Mouse (Mus musculus): ENCODE measurements around the gene Cct4. TPM values are rescaled to one million over a fixed set of nuclear protein-coding genes. Genes with fewer than 3 reads are reported as not detected.

Gene Cct4
- 287 and 336 TPM in 2 replicates for polyA plus RNA-seq (2014; fragmentation: Nextera tagmentation; extraction: Ambion mirVana)

DNA sequence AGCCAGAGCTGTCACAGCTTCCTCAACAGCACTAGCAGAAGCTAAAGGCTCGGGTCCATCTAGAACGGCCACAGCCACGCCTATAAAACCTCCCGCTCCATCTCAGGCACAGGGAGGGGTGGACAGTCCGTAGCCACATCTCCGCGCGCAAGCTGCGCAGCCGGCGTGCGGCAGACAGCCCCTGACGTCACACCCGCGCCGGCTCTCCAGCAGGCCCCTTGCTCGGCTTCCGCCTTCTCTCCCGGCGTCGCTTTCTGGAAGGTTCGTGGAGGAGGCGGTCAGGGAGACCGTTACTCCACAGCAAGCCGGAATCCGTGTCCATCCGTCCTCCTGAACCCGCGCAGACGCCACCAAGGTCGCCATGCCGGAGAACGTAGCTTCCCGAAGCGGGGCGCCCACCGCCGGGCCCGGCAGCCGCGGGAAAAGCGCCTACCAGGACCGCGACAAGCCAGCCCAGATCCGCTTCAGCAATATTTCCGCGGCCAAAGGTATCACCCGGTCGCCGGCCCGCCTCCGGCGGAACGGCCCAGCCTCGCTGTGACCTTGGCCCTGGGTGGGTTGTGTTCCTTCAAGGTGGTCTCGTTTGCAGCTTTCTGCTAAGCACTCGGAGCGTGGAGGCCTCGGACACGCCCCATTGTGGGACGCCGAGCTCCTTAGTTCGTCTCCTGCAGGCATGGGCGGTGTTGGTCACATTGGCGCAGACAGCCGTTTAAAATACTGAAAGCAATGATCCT lies at the start of gene Cct4:
TSS of gene Cct4 (plus strand) at position 127 of the 734 bp plus-strand sequence.
- H3K36me3 ChIP-seq (ENCODE audit: control insufficient read depth, insufficient read depth, low read length): peaks cover 23% of the 10 kb centered on the region
- H3K9me3 ChIP-seq (ENCODE audit: control insufficient read depth, low read length): no peaks in the 10 kb centered on the region
- H3K27me3 ChIP-seq (ENCODE audit: control insufficient read depth, insufficient read depth, low read length): no peaks in the 10 kb centered on the region
- H3K4me2 ChIP-seq (ENCODE audit: low read length): peak within 1 kb of the TSS; percentile 98
- H3K27ac ChIP-seq (replicated peaks; ENCODE audit: low read depth, low read length): peak within 1 kb of the TSS; percentile 89
- peak within 1 kb of the TSS; percentile 79 for H3K4me3 ChIP-seq (replicated peaks; ENCODE audit: low read depth, low read length)
- H3K4me1 ChIP-seq (ENCODE audit: control insufficient read depth, insufficient read depth, low read length): peaks cover 14% of the 10 kb centered on the region
- peak; percentile 96 for DNase-seq
- peak; percentile 99 for ATAC-seq (ENCODE audit: low FRiP score, low TSS enrichment)
- H3K9ac ChIP-seq (replicated peaks; ENCODE audit: low read length): peak within 1 kb of the TSS; percentile 78
- under 1% methylated on average over 66 of the region's 66 CpGs for WGBS

DNA sequence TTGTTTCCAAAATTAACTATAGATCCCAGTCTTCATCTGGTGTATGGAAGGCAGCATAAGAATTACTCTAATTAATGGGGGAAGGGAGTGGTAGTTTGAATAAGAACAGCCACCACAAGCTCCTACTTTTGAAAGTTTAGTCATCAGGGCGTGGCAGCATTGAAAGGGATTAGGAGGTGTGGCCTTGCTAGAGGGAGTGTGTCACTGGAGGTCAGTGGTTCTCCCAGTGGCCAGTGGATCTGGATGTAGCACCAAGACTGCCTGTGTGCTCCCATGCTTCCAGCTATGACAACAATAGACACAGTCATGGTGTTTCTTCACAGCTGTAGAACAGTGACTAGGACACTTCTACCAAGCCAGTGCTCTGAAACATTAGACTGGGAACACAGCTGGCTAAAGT lies 41.2 kb upstream of the Cct4 start:
- H3K27me3 ChIP-seq (ENCODE audit: control insufficient read depth, insufficient read depth, low read length): no peaks in the 10 kb centered on the region
- DNase-seq (no peak), ATAC-seq (ENCODE audit: low FRiP score, low TSS enrichment) (no peak)
- H3K9me3 ChIP-seq (ENCODE audit: control insufficient read depth, low read length): no peaks in the 10 kb centered on the region
- no peaks in the 10 kb centered on the region for H3K4me1 ChIP-seq (ENCODE audit: control insufficient read depth, insufficient read depth, low read length)
- no peak overlapping the region for H3K27ac ChIP-seq (replicated peaks; ENCODE audit: low read depth, low read length)
- no peak overlapping the region for H3K4me3 ChIP-seq (replicated peaks; ENCODE audit: low read depth, low read length)
- 76% methylated on average over 1 of the region's 1 CpGs for WGBS
- no peaks in the 10 kb centered on the region for H3K36me3 ChIP-seq (ENCODE audit: control insufficient read depth, insufficient read depth, low read length)
- no peak overlapping the region for H3K4me2 ChIP-seq (ENCODE audit: low read length)
- H3K9ac ChIP-seq (replicated peaks; ENCODE audit: low read length): no peak overlapping the region

DNA sequence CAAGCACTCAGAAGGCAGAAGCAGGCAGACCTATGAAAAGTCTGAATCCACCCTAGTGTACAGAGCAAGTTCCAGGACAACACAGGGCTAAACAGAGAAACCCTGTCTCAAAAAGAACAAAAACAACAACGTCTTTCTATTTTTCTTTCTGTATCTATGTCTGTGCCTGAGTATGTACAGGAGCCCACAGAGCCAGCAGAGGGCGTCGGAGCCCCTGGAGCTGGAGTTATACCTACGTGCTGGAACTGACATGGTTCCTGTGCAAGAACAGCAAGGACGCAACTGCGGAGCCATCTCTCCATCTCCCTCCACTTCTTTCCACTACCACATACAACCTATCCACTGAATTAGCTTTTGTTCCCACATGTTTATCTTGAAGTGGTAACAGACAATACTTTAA lies 40.2 kb upstream of the Cct4 start:
- 93% methylated on average over 6 of the region's 6 CpGs for WGBS
- Histone ChIP-seq H3K4me2 (ENCODE audit: low read length) (no peak overlapping the region), H3K9me3 (ENCODE audit: control insufficient read depth, low read length) (no peaks in the 10 kb centered on the region), H3K4me3 (replicated peaks; ENCODE audit: low read depth, low read length) (no peak overlapping the region), H3K27me3 (ENCODE audit: control insufficient read depth, insufficient read depth, low read length) (no peaks in the 10 kb centered on the region), H3K9ac (replicated peaks; ENCODE audit: low read length) (no peak overlapping the region), H3K36me3 (ENCODE audit: control insufficient read depth, insufficient read depth, low read length) (peaks cover under 1% of the 10 kb centered on the region; the same call in 1 of the 2 replicates), H3K27ac (replicated peaks; ENCODE audit: low read depth, low read length) (no peak overlapping the region), H3K4me1 (ENCODE audit: control insufficient read depth, insufficient read depth, low read length) (no peaks in the 10 kb centered on the region)
- no peak for ATAC-seq (ENCODE audit: low FRiP score, low TSS enrichment)
- DNase-seq: no peak

DNA sequence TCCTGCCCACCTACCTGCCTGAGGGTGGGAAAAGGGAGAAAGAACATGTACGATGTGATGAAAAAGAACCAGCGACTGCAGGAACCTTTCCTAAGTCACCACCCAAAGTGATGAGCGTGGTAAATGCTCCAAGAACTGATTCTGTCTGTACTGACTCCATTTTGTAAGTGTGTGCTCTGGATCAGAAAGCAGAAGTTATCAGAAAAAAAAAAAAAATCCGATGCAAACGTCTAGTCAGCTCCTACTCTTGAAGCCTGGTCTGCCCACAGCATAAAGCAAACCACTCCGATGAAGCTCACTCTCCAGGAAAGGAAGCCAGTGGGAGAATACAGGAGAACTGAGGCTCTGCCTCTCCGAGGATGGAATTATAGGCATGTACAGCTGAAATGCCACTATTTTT lies 37.7 kb upstream of the Cct4 start:
- WGBS: 95% methylated on average over 7 of the region's 7 CpGs
- H3K4me3 ChIP-seq (replicated peaks; ENCODE audit: low read depth, low read length): no peak overlapping the region
- no peak for DNase-seq
- H3K36me3 ChIP-seq (ENCODE audit: control insufficient read depth, insufficient read depth, low read length): peaks cover 3% of the 10 kb centered on the region; the same call in 1 of the 2 replicates
- ATAC-seq (ENCODE audit: low FRiP score, low TSS enrichment): no peak
- H3K4me2 ChIP-seq (ENCODE audit: low read length): no peak overlapping the region
- no peak overlapping the region for H3K27ac ChIP-seq (replicated peaks; ENCODE audit: low read depth, low read length)
- no peaks in the 10 kb centered on the region for H3K4me1 ChIP-seq (ENCODE audit: control insufficient read depth, insufficient read depth, low read length)
- H3K9me3 ChIP-seq (ENCODE audit: control insufficient read depth, low read length): no peaks in the 10 kb centered on the region
- no peak overlapping the region for H3K9ac ChIP-seq (replicated peaks; ENCODE audit: low read length)
- H3K27me3 ChIP-seq (ENCODE audit: control insufficient read depth, insufficient read depth, low read length): no peaks in the 10 kb centered on the region

DNA sequence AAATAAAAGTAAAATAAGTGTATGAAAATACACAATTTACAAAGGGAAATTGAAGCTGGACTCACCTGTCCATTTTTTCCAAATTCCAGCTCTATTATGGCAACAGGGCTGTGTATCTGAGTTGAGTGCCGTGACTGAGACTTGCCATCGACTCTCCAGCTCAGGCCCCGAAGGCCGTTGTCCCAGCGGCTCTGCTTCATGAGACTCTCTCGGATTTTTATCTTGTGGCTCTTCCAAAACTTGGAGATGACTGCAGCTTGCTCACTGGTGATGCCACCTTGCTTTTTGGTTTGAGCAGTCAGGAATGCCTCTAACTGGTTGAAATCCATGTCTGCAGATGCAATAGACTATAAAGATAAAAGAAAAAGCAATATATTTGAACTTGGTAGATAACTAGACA lies 34.0 kb upstream of the Cct4 start:
- H3K9ac ChIP-seq (replicated peaks; ENCODE audit: low read length): no peak overlapping the region
- ATAC-seq (ENCODE audit: low FRiP score, low TSS enrichment) (no peak), DNase-seq (no peak)
- no peaks in the 10 kb centered on the region for H3K27me3 ChIP-seq (ENCODE audit: control insufficient read depth, insufficient read depth, low read length)
- H3K27ac ChIP-seq (replicated peaks; ENCODE audit: low read depth, low read length): no peak overlapping the region
- no peaks in the 10 kb centered on the region for H3K4me1 ChIP-seq (ENCODE audit: control insufficient read depth, insufficient read depth, low read length)
- H3K36me3 ChIP-seq (ENCODE audit: control insufficient read depth, insufficient read depth, low read length): peaks cover 3% of the 10 kb centered on the region; the same call in 1 of the 2 replicates
- WGBS: 94% methylated on average over 6 of the region's 6 CpGs
- H3K4me2 ChIP-seq (ENCODE audit: low read length): no peak overlapping the region
- H3K4me3 ChIP-seq (replicated peaks; ENCODE audit: low read depth, low read length): no peak overlapping the region
- no peaks in the 10 kb centered on the region for H3K9me3 ChIP-seq (ENCODE audit: control insufficient read depth, low read length)

DNA sequence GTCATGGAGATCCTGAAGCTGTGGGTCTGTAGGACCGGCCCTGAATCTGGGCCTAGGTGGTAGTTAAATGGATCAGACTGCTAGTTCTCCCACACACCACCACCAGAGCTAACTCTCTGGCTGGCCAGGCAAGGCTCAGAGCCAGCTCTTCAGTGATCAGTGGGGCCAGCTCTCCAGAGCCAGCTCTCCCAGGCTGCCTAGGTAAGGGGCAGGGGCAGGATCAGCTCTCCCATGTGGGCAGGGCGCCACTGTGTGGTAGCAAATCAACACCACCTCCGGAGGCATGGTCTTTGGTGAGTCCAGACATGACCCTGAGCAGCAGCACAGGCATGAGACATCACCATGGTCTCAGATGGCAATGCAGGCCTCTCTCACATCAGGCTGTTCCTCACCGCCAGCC lies 33.5 kb upstream of the Cct4 start:
- 76% methylated on average over 4 of the region's 4 CpGs for WGBS
- H3K4me2 ChIP-seq (ENCODE audit: low read length): no peak overlapping the region
- H3K27me3 ChIP-seq (ENCODE audit: control insufficient read depth, insufficient read depth, low read length): no peaks in the 10 kb centered on the region

DNA sequence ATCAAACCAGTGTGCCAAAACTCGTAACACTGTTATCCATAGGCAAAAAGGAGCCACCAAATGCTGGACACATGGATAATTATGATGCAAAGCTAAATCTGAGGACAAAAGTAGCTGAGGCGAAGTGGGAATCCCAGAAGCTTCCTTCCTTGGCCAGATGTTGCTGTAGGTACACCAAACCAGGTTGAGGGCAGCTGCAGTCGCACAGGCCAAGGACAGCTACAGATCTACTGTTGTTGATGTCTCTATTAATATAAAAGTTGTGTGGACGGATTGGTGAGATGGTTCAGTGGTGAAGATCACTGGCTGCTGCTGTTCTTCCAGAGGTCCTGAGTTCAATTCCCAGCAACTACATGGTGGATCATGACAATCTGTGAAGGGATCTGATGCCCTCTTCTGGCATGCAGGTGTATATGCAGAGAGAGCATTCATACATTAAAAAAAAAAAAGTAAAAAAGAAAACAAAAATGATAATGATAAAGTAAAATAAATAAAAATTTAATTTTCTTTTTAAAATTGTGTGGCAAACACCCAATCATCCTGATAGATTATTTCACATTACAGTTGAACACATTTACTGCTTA lies 32.4 kb upstream of the Cct4 start:
- Histone ChIP-seq H3K4me2 (ENCODE audit: low read length) (no peak overlapping the region), H3K27me3 (ENCODE audit: control insufficient read depth, insufficient read depth, low read length) (no peaks in the 10 kb centered on the region), H3K9me3 (ENCODE audit: control insufficient read depth, low read length) (no peaks in the 10 kb centered on the region), H3K4me1 (ENCODE audit: control insufficient read depth, insufficient read depth, low read length) (no peaks in the 10 kb centered on the region), H3K36me3 (ENCODE audit: control insufficient read depth, insufficient read depth, low read length) (peaks cover 3% of the 10 kb centered on the region; the same call in 1 of the 2 replicates), H3K9ac (replicated peaks; ENCODE audit: low read length) (no peak overlapping the region), H3K4me3 (replicated peaks; ENCODE audit: low read depth, low read length) (no peak overlapping the region), H3K27ac (replicated peaks; ENCODE audit: low read depth, low read length) (no peak overlapping the region)
- ATAC-seq (ENCODE audit: low FRiP score, low TSS enrichment): no peak
- 91% methylated on average over 4 of the region's 4 CpGs for WGBS
- DNase-seq: no peak

More for the DNA sequence above, 33.5 kb upstream of the Cct4 start:
- no peak overlapping the region for H3K27ac ChIP-seq (replicated peaks; ENCODE audit: low read depth, low read length)
- no peaks in the 10 kb centered on the region for H3K4me1 ChIP-seq (ENCODE audit: control insufficient read depth, insufficient read depth, low read length)
- no peaks in the 10 kb centered on the region for H3K9me3 ChIP-seq (ENCODE audit: control insufficient read depth, low read length)
- DNase-seq (peak; percentile 31), ATAC-seq (ENCODE audit: low FRiP score, low TSS enrichment) (no peak)
- H3K36me3 ChIP-seq (ENCODE audit: control insufficient read depth, insufficient read depth, low read length): peaks cover 3% of the 10 kb centered on the region; the same call in 1 of the 2 replicates
- no peak overlapping the region for H3K9ac ChIP-seq (replicated peaks; ENCODE audit: low read length)
- no peak overlapping the region for H3K4me3 ChIP-seq (replicated peaks; ENCODE audit: low read depth, low read length)

DNA sequence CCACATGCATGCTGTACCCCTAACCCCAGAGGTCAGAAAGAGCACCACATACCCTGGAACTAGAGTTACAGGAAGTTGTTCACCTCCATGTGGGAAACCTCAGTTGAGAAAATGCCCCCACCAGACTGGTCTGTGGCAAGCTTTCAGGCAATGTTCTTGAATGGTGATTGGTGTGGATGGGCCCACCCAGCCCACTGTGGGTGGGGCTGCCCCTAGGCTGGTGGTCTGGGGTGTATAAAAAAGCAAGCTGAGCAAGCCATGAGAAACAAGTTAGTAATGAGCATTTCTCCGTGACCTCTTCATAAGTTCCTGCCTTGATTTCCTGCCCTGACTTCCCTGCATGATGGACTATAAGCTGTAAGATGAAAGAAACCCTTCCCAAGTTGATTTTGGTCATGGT lies 28.2 kb upstream of the Cct4 start:
- no peak overlapping the region for H3K4me3 ChIP-seq (replicated peaks; ENCODE audit: low read depth, low read length)
- no peak overlapping the region for H3K27ac ChIP-seq (replicated peaks; ENCODE audit: low read depth, low read length)
- no peaks in the 10 kb centered on the region for H3K36me3 ChIP-seq (ENCODE audit: control insufficient read depth, insufficient read depth, low read length)
- 0 out of 2 replicates have a peak, but pooled peaks cover 3% of the 10 kb centered on the region for H3K9me3 ChIP-seq (ENCODE audit: control insufficient read depth, low read length)
- DNase-seq (no peak), ATAC-seq (ENCODE audit: low FRiP score, low TSS enrichment) (no peak)
- no peak overlapping the region for H3K4me2 ChIP-seq (ENCODE audit: low read length)
- H3K27me3 ChIP-seq (ENCODE audit: control insufficient read depth, insufficient read depth, low read length): no peaks in the 10 kb centered on the region
- 100% methylated on average over 1 of the region's 1 CpGs for WGBS
- H3K9ac ChIP-seq (replicated peaks; ENCODE audit: low read length): no peak overlapping the region
- no peaks in the 10 kb centered on the region for H3K4me1 ChIP-seq (ENCODE audit: control insufficient read depth, insufficient read depth, low read length)

DNA sequence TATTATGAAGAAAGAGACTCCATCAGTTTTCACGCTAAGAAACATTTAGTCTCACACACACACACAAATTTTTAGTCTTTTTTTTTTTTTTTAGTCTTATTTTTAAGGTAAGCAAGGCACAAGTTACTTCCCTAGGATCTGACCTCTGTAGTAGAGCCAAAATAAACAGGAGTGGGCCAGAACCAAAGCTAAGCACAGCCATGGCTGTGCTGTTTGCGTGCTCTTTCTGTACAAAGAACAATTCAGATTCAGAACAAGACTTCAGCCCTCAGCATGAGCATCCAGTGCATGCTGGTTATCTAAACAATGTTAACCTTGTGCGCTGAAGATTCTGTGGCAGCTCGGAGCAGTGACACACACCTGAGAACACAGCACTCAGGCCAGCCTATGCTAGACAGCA lies 25.9 kb upstream of the Cct4 start:
- 88% methylated on average over 4 of the region's 4 CpGs for WGBS
- Histone ChIP-seq H3K36me3 (ENCODE audit: control insufficient read depth, insufficient read depth, low read length) (no peaks in the 10 kb centered on the region), H3K9ac (replicated peaks; ENCODE audit: low read length) (no peak overlapping the region), H3K4me1 (ENCODE audit: control insufficient read depth, insufficient read depth, low read length) (no peaks in the 10 kb centered on the region), H3K4me3 (replicated peaks; ENCODE audit: low read depth, low read length) (no peak overlapping the region), H3K27me3 (ENCODE audit: control insufficient read depth, insufficient read depth, low read length) (no peaks in the 10 kb centered on the region), H3K4me2 (ENCODE audit: low read length) (no peak overlapping the region), H3K9me3 (ENCODE audit: control insufficient read depth, low read length) (0 out of 2 replicates have a peak, but pooled peaks cover 13% of the 10 kb centered on the region), H3K27ac (replicated peaks; ENCODE audit: low read depth, low read length) (no peak overlapping the region)
- ATAC-seq (ENCODE audit: low FRiP score, low TSS enrichment) (no peak), DNase-seq (no peak)

Data from midbrain, embryonic 14.5 days (tissue).